Mouse (Mus musculus): Measurements from ENCODE around the gene Cacna2d2. TPM values are rescaled to one million over a fixed set of nuclear protein-coding genes. Genes with fewer than 3 reads are reported as not detected.

Cacna2d2 gene
- polyA plus RNA-seq, 1 experiment from 2014 or later = 1.1 TPM

GRCm38 (mm10) chr9:107522400-107522711, 122.9 kb downstream of the Cacna2d2 start:
- no peak overlapping the region for H3K27ac ChIP-seq
- H3K36me3 ChIP-seq = no peaks in the 10 kb centered on the region
- H3K4me2 ChIP-seq (replicated peaks) = peak overlapping the region; percentile 44
- 26% methylated on average over 2 of the region's 2 CpGs for WGBS
- H3K9me3 ChIP-seq = no peaks in the 10 kb centered on the region
- peak; percentile 8; the same call in 1 of the 2 replicates for ATAC-seq (ENCODE audit: insufficient number of reproducible peaks, insufficient read depth, low FRiP score, low TSS enrichment)
- no peak overlapping the region for H3K4me3 ChIP-seq
- H3K4me1 ChIP-seq = peaks cover 32% of the 10 kb centered on the region
- peaks cover 38% of the 10 kb centered on the region for H3K27me3 ChIP-seq
- H3K9ac ChIP-seq = no peak overlapping the region

GRCm38 (mm10) chr9:107526198-107527026, 127.0 kb downstream of the Cacna2d2 start:
- Histone ChIP-seq H3K36me3 (no peaks in the 10 kb centered on the region), H3K4me3 (peak overlapping the region; percentile 36), H3K4me2 (replicated peaks) (peak overlapping the region; percentile 63), H3K4me1 (peaks cover 22% of the 10 kb centered on the region), H3K9me3 (no peaks in the 10 kb centered on the region), H3K27me3 (peaks cover 51% of the 10 kb centered on the region), H3K9ac (no peak overlapping the region), H3K27ac (no peak overlapping the region)
- WGBS = 4% methylated on average over 44 of the region's 44 CpGs
- 0 out of 2 replicates have a peak, but pooled peaks have one; percentile 18 for ATAC-seq (ENCODE audit: insufficient number of reproducible peaks, insufficient read depth, low FRiP score, low TSS enrichment)

- Histone ChIP-seq H3K9ac (peak within 1 kb of the TSS; percentile 80), H3K27me3 (no peaks in the 10 kb centered on the region), H3K4me2 (replicated peaks) (peak within 1 kb of the TSS; percentile 93), H3K36me3 (peaks cover 17% of the 10 kb centered on the region), H3K27ac (peak within 1 kb of the TSS; percentile 71), H3K4me3 (peak within 1 kb of the TSS; percentile 61), H3K9me3 (no peaks in the 10 kb centered on the region), H3K4me1 (peaks cover 24% of the 10 kb centered on the region)
- peak; percentile 98 for ATAC-seq (ENCODE audit: insufficient number of reproducible peaks, insufficient read depth, low FRiP score, low TSS enrichment)
- under 1% methylated on average over 48 of the region's 48 CpGs for WGBS
These were observed 134.5 kb downstream of the Cacna2d2 start, which contains the start of gene Tmem115 for GRCm38 (mm10) chr9:107533791-107534407. Tmem115 (plus strand) TSS chr9:107533945.

- Histone ChIP-seq H3K9ac (peak overlapping the region; percentile 80), H3K9me3 (no peaks in the 10 kb centered on the region), H3K27ac (peak overlapping the region; percentile 71), H3K4me1 (peaks cover 24% of the 10 kb centered on the region), H3K4me2 (replicated peaks) (peak overlapping the region; percentile 93), H3K4me3 (peak overlapping the region; percentile 61), H3K27me3 (no peaks in the 10 kb centered on the region), H3K36me3 (peaks cover 24% of the 10 kb centered on the region)
- ATAC-seq (ENCODE audit: insufficient number of reproducible peaks, insufficient read depth, low FRiP score, low TSS enrichment) = no peak
- WGBS = under 1% methylated on average over 40 of the region's 40 CpGs
These were observed 135.2 kb downstream of the Cacna2d2 start for GRCm38 (mm10) chr9:107534408-107535202.

- Histone ChIP-seq H3K9ac (no peak overlapping the region), H3K4me1 (peaks cover 40% of the 10 kb centered on the region)
These were observed 138.8 kb downstream of the Cacna2d2 start for GRCm38 (mm10) chr9:107538231-107538630.

GRCm38 (mm10) chr9:107538711-107539110, 139.3 kb downstream of the Cacna2d2 start:
- WGBS = 93% methylated on average over 3 of the region's 3 CpGs
- peaks cover 40% of the 10 kb centered on the region for H3K4me1 ChIP-seq
- no peak overlapping the region for H3K4me2 ChIP-seq (replicated peaks)
- no peak for ATAC-seq (ENCODE audit: insufficient number of reproducible peaks, insufficient read depth, low FRiP score, low TSS enrichment)
- H3K9ac ChIP-seq = no peak overlapping the region
- H3K27me3 ChIP-seq = no peaks in the 10 kb centered on the region
- H3K36me3 ChIP-seq = peaks cover 35% of the 10 kb centered on the region
- H3K4me3 ChIP-seq = no peak overlapping the region
- no peaks in the 10 kb centered on the region for H3K9me3 ChIP-seq
- no peak overlapping the region for H3K27ac ChIP-seq

More at GRCm38 (mm10) chr9:107538231-107538630, 138.8 kb downstream of the Cacna2d2 start:
- no peak for ATAC-seq (ENCODE audit: insufficient number of reproducible peaks, insufficient read depth, low FRiP score, low TSS enrichment)
- H3K4me3 ChIP-seq = no peak overlapping the region
- no peaks in the 10 kb centered on the region for H3K27me3 ChIP-seq
- 93% methylated on average over 7 of the region's 7 CpGs for WGBS
- no peaks in the 10 kb centered on the region for H3K9me3 ChIP-seq
- peaks cover 31% of the 10 kb centered on the region for H3K36me3 ChIP-seq
- no peak overlapping the region for H3K27ac ChIP-seq
- H3K4me2 ChIP-seq (replicated peaks) = no peak overlapping the region

- ATAC-seq (ENCODE audit: insufficient number of reproducible peaks, insufficient read depth, low FRiP score, low TSS enrichment) = no peak
- 92% methylated on average over 8 of the region's 8 CpGs for WGBS
- Histone ChIP-seq H3K4me1 (peaks cover 39% of the 10 kb centered on the region), H3K36me3 (peaks cover 46% of the 10 kb centered on the region), H3K4me3 (no peak overlapping the region), H3K9ac (no peak overlapping the region), H3K27ac (no peak overlapping the region), H3K4me2 (replicated peaks) (no peak overlapping the region), H3K9me3 (no peaks in the 10 kb centered on the region), H3K27me3 (no peaks in the 10 kb centered on the region)
These were observed 140.5 kb downstream of the Cacna2d2 start for GRCm38 (mm10) chr9:107539940-107540339.

GRCm38 (mm10) chr9:107540420-107540819, 141.0 kb downstream of the Cacna2d2 start:
- 72% methylated on average over 4 of the region's 4 CpGs for WGBS
- Histone ChIP-seq H3K9ac (no peak overlapping the region), H3K4me3 (no peak overlapping the region), H3K4me1 (peaks cover 34% of the 10 kb centered on the region), H3K36me3 (peaks cover 51% of the 10 kb centered on the region), H3K27ac (no peak overlapping the region), H3K27me3 (no peaks in the 10 kb centered on the region), H3K4me2 (replicated peaks) (no peak overlapping the region), H3K9me3 (no peaks in the 10 kb centered on the region)
- no peak for ATAC-seq (ENCODE audit: insufficient number of reproducible peaks, insufficient read depth, low FRiP score, low TSS enrichment)

- Histone ChIP-seq H3K4me1 (peaks cover 28% of the 10 kb centered on the region), H3K36me3 (peaks cover 51% of the 10 kb centered on the region), H3K9me3 (no peaks in the 10 kb centered on the region), H3K4me2 (replicated peaks) (peak overlapping the region; percentile 80), H3K4me3 (peak overlapping the region; percentile 50), H3K27me3 (no peaks in the 10 kb centered on the region), H3K9ac (peak overlapping the region; percentile 38; the same call in 1 of the 2 replicates), H3K27ac (no peak overlapping the region)
- WGBS = 40% methylated on average over 10 of the region's 10 CpGs
- no peak for ATAC-seq (ENCODE audit: insufficient number of reproducible peaks, insufficient read depth, low FRiP score, low TSS enrichment)
These were observed 141.6 kb downstream of the Cacna2d2 start for GRCm38 (mm10) chr9:107541005-107541404.

- Histone ChIP-seq H3K27ac (0 out of 2 replicates have a peak within 1 kb of the TSS, but pooled peaks have one; percentile 52), H3K4me1 (peaks cover 25% of the 10 kb centered on the region)
These were observed 142.3 kb downstream of the Cacna2d2 start, which contains the start of the genes Cyb561d2 and Nprl2 for GRCm38 (mm10) chr9:107541474-107542351. Cyb561d2 (minus strand) TSS chr9:107542193. Nprl2 (plus strand) TSS chr9:107542226.

More at GRCm38 (mm10) chr9:107541474-107542351, 142.3 kb downstream of the Cacna2d2 start, which contains the start of the genes Cyb561d2 and Nprl2:
- peak within 1 kb of the TSS; percentile 80 for H3K4me2 ChIP-seq (replicated peaks)
- peaks cover 48% of the 10 kb centered on the region for H3K36me3 ChIP-seq
- WGBS = 2% methylated on average over 46 of the region's 46 CpGs
- H3K9me3 ChIP-seq = no peaks in the 10 kb centered on the region
- no peaks in the 10 kb centered on the region for H3K27me3 ChIP-seq
- H3K4me3 ChIP-seq = peak within 1 kb of the TSS; percentile 50
- peak within 1 kb of the TSS; percentile 58 for H3K9ac ChIP-seq
- ATAC-seq (ENCODE audit: insufficient number of reproducible peaks, insufficient read depth, low FRiP score, low TSS enrichment) = peak; percentile 74
